Mouse (Mus musculus): ENCODE measurements at regions not wholly inside any gene's neighbourhood (a gene's known extent, or its start where the extent isn't known, plus 50 kb on each side); places are given as distances from the start of the nearest gene placed in this dataset.

DNA sequence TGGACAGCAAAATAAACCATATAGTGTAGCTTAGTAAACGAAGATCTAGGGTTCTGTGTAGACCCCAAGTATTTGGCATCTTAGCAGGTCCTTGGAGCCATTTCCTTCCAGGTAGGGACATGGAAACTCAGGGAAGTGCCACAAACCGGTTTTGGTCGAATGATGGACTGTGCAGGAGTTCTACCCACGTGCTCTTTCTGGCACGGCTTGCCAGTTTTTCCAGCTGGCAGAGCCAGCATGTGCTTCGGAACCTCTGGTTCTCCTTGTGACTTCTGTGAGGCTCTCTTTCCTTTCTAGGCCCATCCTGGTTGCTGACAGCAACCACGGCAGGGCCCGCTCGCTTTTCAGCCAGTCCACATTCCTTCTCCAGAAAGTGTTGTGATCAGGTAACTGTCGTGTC, 291.4 kb downstream of the Kcnrg start:
- peaks cover 0 to 3% of the 10 kb centered on the region in 2 experiments; a peak in 1 of 4 replicates for H3K27me3 ChIP-seq (ENCODE audit: control insufficient read depth in 1 of 2, insufficient read depth in 2 of 2, low read length in 2 of 2)
- H3K9ac ChIP-seq (ENCODE audit: control insufficient read depth, low read depth, low read length, poor library complexity, severe bottlenecking): no peak overlapping the region
- no peaks in the 10 kb centered on the region for H3K4me1 ChIP-seq (ENCODE audit: control insufficient read depth in 1 of 2, insufficient read depth in 2 of 2, low read length in 2 of 2)
- H3K9me3 ChIP-seq (replicated peaks; ENCODE audit: insufficient read depth, low read length): no peaks in the 10 kb centered on the region
- TF ChIP-seq MYB (IDR thresholded peaks at IDR 0.05; ENCODE audit: low read depth, low read length): no peak
- no peak for TF ChIP-seq POLR2A (IDR thresholded peaks at IDR 0.05; ENCODE audit: control insufficient read depth in 1 of 2, insufficient read depth in 1 of 2, low read depth in 1 of 2, low read length in 2 of 2, poor library complexity in 1 of 2)
- no peak for TF ChIP-seq NELFE (IDR thresholded peaks at IDR 0.05; ENCODE audit: low read depth, low read length)
- no peak for TF ChIP-seq RAD21 (IDR thresholded peaks at IDR 0.05; ENCODE audit: low read depth, low read length)
- H3K79me2 ChIP-seq (ENCODE audit: control insufficient read depth, insufficient read depth, low read length, poor library complexity): no peaks in the 10 kb centered on the region
- DNase-seq (ENCODE audit: low read depth, low spot score): no peak
- H3K4me3 ChIP-seq (ENCODE audit: control insufficient read depth in 1 of 2, insufficient read depth in 1 of 2, low read depth in 2 of 2, low read length in 2 of 2): no peak overlapping the region
- no peak overlapping the region for H3K27ac ChIP-seq (ENCODE audit: control insufficient read depth, low read depth, low read length)
- no peaks in the 10 kb centered on the region for H3K36me3 ChIP-seq (ENCODE audit: control insufficient read depth in 1 of 2, insufficient read depth in 2 of 2, low read length in 2 of 2)

DNA sequence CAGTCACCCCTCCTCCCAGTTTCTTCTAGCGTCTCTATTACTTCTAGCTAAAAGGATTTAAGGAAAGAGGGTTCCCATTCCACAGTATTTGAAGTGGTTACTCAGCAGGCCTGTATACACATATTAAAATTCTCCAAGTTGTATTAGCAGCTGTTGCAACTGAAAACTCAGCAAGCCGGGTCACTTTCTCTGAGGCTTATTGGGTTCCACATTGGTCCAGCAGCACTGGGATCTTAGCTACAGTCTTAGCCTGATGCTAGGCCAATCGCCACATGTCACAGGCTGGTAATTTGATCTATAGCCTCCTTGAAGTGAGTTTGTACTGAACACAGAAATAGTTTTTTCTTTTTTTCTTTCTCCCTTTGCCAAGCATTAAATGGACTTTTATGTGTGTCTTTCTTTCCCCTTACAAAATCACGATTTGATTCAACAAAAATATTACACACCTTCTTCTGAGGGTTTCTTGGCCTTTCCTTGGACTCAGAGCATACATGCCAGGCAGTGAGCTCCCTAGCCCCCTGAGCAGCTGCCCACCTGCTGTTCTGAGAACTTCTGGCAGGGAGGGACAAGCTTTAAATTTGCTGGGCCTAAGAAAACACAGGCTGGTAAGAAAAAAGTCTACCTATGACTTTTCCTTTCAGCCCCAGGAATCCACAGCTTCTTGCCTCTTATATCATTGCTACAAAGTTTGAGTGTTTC, 297.3 kb downstream of the Kcnrg start:
- no peaks in the 10 kb centered on the region for H3K36me3 ChIP-seq (ENCODE audit: control insufficient read depth in 1 of 2, insufficient read depth in 2 of 2, low read length in 2 of 2)
- no peaks in the 10 kb centered on the region for H3K4me1 ChIP-seq (ENCODE audit: control insufficient read depth in 1 of 2, insufficient read depth in 2 of 2, low read length in 2 of 2)
- H3K9ac ChIP-seq (ENCODE audit: control insufficient read depth, low read depth, low read length, poor library complexity, severe bottlenecking): no peak overlapping the region
- H3K4me3 ChIP-seq (ENCODE audit: control insufficient read depth in 1 of 2, insufficient read depth in 1 of 2, low read depth in 2 of 2, low read length in 2 of 2): no peak overlapping the region
- H3K27me3 ChIP-seq (ENCODE audit: control insufficient read depth in 1 of 2, insufficient read depth in 2 of 2, low read length in 2 of 2): no peaks in the 10 kb centered on the region; a peak in 1 of 4 replicates
- TF ChIP-seq POLR2A (IDR thresholded peaks at IDR 0.05; ENCODE audit: control insufficient read depth in 1 of 2, insufficient read depth in 1 of 2, low read depth in 1 of 2, low read length in 2 of 2, poor library complexity in 1 of 2) (no peak), KAT2A (conservative IDR thresholded peaks at IDR 0.05; ENCODE audit: low read depth, low read length) (no peak), CTCF (IDR thresholded peaks at IDR 0.05 in 2 of 3, conservative IDR thresholded peaks at IDR 0.05 in 1 of 3; ENCODE audit: control insufficient read depth in 1 of 3, insufficient read depth in 1 of 3, low read depth in 2 of 3, low read length in 3 of 3, poor library complexity in 1 of 3, severe bottlenecking in 1 of 3) (no peak), EP300 (IDR thresholded peaks at IDR 0.05; ENCODE audit: low read depth in 1 of 2, low read length in 2 of 2) (no peak), GABPA (IDR thresholded peaks at IDR 0.05; ENCODE audit: low read depth, low read length) (no peak), NRF1 (IDR thresholded peaks at IDR 0.05; ENCODE audit: insufficient read depth, low read depth, low read length, poor library complexity, severe bottlenecking) (no peak), ZKSCAN1 (IDR thresholded peaks at IDR 0.05; ENCODE audit: low read depth, low read length) (no peak), CHD1 (IDR thresholded peaks at IDR 0.05; ENCODE audit: low read depth, low read length) (no peak), SIN3A (IDR thresholded peaks at IDR 0.05; ENCODE audit: low read length) (no peak), JUND (IDR thresholded peaks at IDR 0.05; ENCODE audit: low read depth, low read length) (no peak), ZMIZ1 (IDR thresholded peaks at IDR 0.05; ENCODE audit: low read depth, low read length) (no peak), USF1 (IDR thresholded peaks at IDR 0.05; ENCODE audit: low read depth, low read length) (no peak), ETS1 (IDR thresholded peaks at IDR 0.05; ENCODE audit: low read depth, low read length) (no peak), E2F4 (IDR thresholded peaks at IDR 0.05; ENCODE audit: borderline replicate concordance, low read depth, low read length) (no peak)
- H3K27ac ChIP-seq (ENCODE audit: control insufficient read depth, low read depth, low read length): no peak overlapping the region
- no peaks in the 10 kb centered on the region for H3K79me2 ChIP-seq (ENCODE audit: control insufficient read depth, insufficient read depth, low read length, poor library complexity)
- no peaks in the 10 kb centered on the region for H3K9me3 ChIP-seq (replicated peaks; ENCODE audit: insufficient read depth, low read length)
- no peak for DNase-seq (ENCODE audit: low read depth, low spot score)

Data from MEL (cell line).